Mouse (Mus musculus) embryonic facial prominence, embryonic 11.5 days (tissue): ENCODE results near the gene Trappc10. TPM values are rescaled to one million over a fixed set of nuclear protein-coding genes. Genes with fewer than 3 reads are reported as not detected.

ENCODE experiments used
- ATAC-seq: fragments of 200-750 bp; cut with Nextera tagmentation; replicated peaks from 2 replicates; pipeline ENCODE4 v1.8.0; 2017; ENCODE audit warnings: low read depth; ENCODE audit not compliant: insufficient number of reproducible peaks, low FRiP score, low TSS enrichment
- DNase-seq: peaks from one replicate; pipeline ENCODE4 v3.0.0-alpha.2; 2015; ENCODE audit warnings: low spot score
- H3K27ac ChIP-seq: fragments of 300-500 bp; sonication (generic); replicated peaks from 2 replicates; pipeline ENCODE4 v1.5.1; 2014; ENCODE audit warnings: mild to moderate bottlenecking, low read depth, low read length, control low read depth
- H3K27me3 ChIP-seq: fragments of 300-500 bp; sonication (generic); 2 replicates; pipeline ENCODE4 v1.6.1; 2014; ENCODE audit warnings: mild to moderate bottlenecking, low read length, moderate library complexity, mixed read lengths; ENCODE audit not compliant: control insufficient read depth, insufficient read depth
- H3K36me3 ChIP-seq: fragments of 300-500 bp; sonication (generic); replicated peaks from 2 replicates; pipeline ENCODE4 v1.6.1; 2014; ENCODE audit warnings: low read depth, mild to moderate bottlenecking, low read length, moderate library complexity, mixed read lengths; ENCODE audit not compliant: control insufficient read depth, insufficient read depth
- H3K4me1 ChIP-seq: fragments of 300-500 bp; sonication (generic); 2 replicates; pipeline ENCODE4 v1.6.1; 2014; ENCODE audit warnings: low read length, mixed read lengths; ENCODE audit not compliant: control insufficient read depth, insufficient read depth
- H3K4me2 ChIP-seq: fragments of 300-500 bp; sonication (generic); 2 replicates; pipeline ENCODE4 v1.6.1; 2014; ENCODE audit warnings: low read depth, mild to moderate bottlenecking, control low read depth, low read length, moderate library complexity
- H3K4me3 ChIP-seq: fragments of 300-500 bp; sonication (generic); 2 replicates; pipeline ENCODE4 v1.5.1; 2014; ENCODE audit warnings: low read depth, low read length, control low read depth
- H3K9ac ChIP-seq: fragments of 300-500 bp; sonication (generic); replicated peaks from 2 replicates; pipeline ENCODE4 v1.6.1; 2014; ENCODE audit warnings: mild to moderate bottlenecking, control low read depth, low read length
- H3K9me3 ChIP-seq: fragments of 300-500 bp; sonication (generic); replicated peaks from 2 replicates; pipeline ENCODE4 v1.6.1; 2016; ENCODE audit warnings: mild to moderate bottlenecking, low read length, inconsistent platforms, mixed read lengths; ENCODE audit not compliant: control insufficient read depth
- WGBS: fragments of 180-500 bp; shearing (Covaris S2); extraction: QIAGEN DNeasy Blood & Tissue Kit; methylation state at CpG from one replicate; pipeline ENCODE4 v1.1.7; 2014; 5-methylcytosine and 5-hydroxymethylcytosine counted together
- polyA plus RNA-seq: library from polyadenylated mRNA; unstranded; fragments of >200 nt; fragmentation: Nextera tagmentation; extraction: Ambion mirVana; gene quantifications from 2 replicates; pipeline ENCODE4 v1.2.1, GENCODE M21; 2014

Trappc10 gene
- polyA plus RNA-seq = 14.7 and 16.1 TPM in 2 replicates

GRCm38 (mm10) chr10:78244438-78245224 is at the start of gene Trappc10:
Gene Trappc10 (minus strand): TSS chr10:78244641.
- no peaks in the 10 kb centered on the region for H3K9me3 ChIP-seq
- H3K9ac ChIP-seq = peak within 1 kb of the TSS; percentile 79
- WGBS = under 1% methylated on average over 54 of the region's 74 CpGs
- DNase-seq (peak; percentile 87), ATAC-seq (peak; percentile 89)
- no peaks in the 10 kb centered on the region; the same call in 1 of the 2 replicates for H3K4me1 ChIP-seq
- peak within 1 kb of the TSS; percentile 96 for H3K4me2 ChIP-seq
- no peaks in the 10 kb centered on the region for H3K36me3 ChIP-seq
- H3K27me3 ChIP-seq = no peaks in the 10 kb centered on the region
- H3K27ac ChIP-seq = no peak within 1 kb of the TSS
- H3K4me3 ChIP-seq = peak within 1 kb of the TSS; percentile 92

DNA sequence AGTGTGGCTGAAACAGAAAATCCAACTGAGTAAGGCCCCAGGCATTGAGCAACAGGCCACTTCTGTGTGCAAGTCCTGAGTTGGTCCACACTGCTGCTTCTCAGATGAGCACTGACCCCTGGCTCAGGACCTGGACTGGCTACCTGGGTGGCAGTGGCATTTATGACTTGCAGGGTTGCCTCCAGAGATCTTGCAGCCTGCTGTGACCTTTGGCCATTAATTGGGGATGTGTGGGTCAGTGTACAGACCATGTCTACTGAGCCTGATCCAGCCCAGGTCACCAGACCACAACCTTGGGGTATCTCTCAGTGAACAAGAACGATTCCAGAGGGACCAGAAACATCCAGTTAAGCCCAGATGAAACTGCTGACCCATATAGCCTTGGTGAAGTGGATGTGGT is 49.1 kb upstream of the Trappc10 start:
- ATAC-seq (no peak), DNase-seq (no peak)
- H3K27ac ChIP-seq = no peak overlapping the region
- 68% methylated on average over 1 of the region's 1 CpGs for WGBS
- H3K27me3 ChIP-seq = no peaks in the 10 kb centered on the region
- no peak overlapping the region for H3K4me3 ChIP-seq
- H3K9me3 ChIP-seq = no peaks in the 10 kb centered on the region
- no peak overlapping the region for H3K4me2 ChIP-seq
- H3K9ac ChIP-seq = no peak overlapping the region
- no peaks in the 10 kb centered on the region for H3K36me3 ChIP-seq
- H3K4me1 ChIP-seq = no peaks in the 10 kb centered on the region

GRCm38 (mm10) chr10:78292381-78292780 is 47.9 kb upstream of the Trappc10 start:
- Histone ChIP-seq H3K27ac (no peak overlapping the region), H3K9me3 (no peaks in the 10 kb centered on the region), H3K4me2 (no peak overlapping the region), H3K4me3 (no peak overlapping the region), H3K36me3 (no peaks in the 10 kb centered on the region), H3K27me3 (no peaks in the 10 kb centered on the region), H3K4me1 (no peaks in the 10 kb centered on the region), H3K9ac (no peak overlapping the region)
- DNase-seq (no peak), ATAC-seq (no peak)
- WGBS = 91% methylated on average over 5 of the region's 5 CpGs

DNA sequence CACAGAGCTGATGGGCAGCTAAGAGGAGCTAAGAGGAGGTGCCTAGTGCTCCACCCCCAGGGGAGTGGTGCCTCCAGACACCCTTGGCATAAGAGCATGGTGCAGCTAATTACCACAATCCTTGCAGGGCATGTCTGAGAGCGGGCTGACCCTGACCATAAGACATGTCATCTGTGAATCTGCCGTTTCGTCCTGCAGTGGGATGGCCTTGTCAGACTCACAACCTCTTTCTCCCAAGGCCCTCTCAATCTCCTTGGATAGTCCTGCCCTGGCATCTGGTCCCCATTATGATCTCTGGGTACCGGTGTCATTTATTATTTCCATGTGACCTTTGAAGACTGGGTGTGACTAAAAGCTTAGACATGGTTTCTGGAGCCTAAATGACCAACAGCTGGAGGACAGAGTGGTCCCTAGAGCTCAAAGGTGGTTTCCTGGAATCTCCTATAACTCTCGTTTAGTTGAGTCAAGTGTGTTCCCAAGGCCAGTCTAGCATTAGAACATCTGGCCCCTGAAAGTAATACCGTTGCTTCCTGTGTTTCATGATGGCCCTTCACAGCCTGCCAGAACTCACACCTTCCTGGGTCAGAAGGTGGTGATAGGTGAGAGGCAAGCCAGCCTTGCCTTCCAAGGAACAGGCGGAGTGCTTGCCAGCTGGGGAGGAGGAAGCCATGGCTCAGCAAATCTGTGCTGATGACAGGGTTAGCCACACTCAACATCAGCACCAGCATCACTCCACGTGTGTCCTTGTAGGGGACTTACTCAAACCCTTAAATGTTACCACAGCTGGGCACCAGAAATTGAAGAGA is 46.5 kb upstream of the Trappc10 start:
- WGBS = 51% methylated on average over 8 of the region's 8 CpGs
- no peaks in the 10 kb centered on the region for H3K4me1 ChIP-seq
- DNase-seq (peak; percentile 69), ATAC-seq (no peak; the same call in 1 of the 2 replicates)
- no peak overlapping the region for H3K9ac ChIP-seq
- H3K36me3 ChIP-seq = no peaks in the 10 kb centered on the region; the same call in 1 of the 2 replicates
- no peak overlapping the region for H3K4me3 ChIP-seq
- H3K9me3 ChIP-seq = no peaks in the 10 kb centered on the region
- H3K27me3 ChIP-seq = no peaks in the 10 kb centered on the region
- H3K27ac ChIP-seq = no peak overlapping the region
- no peak overlapping the region for H3K4me2 ChIP-seq

- Histone ChIP-seq H3K9ac (no peak overlapping the region), H3K36me3 (no peaks in the 10 kb centered on the region; the same call in 1 of the 2 replicates), H3K9me3 (no peaks in the 10 kb centered on the region), H3K4me3 (no peak overlapping the region), H3K4me2 (no peak overlapping the region), H3K27me3 (no peaks in the 10 kb centered on the region), H3K27ac (no peak overlapping the region), H3K4me1 (no peaks in the 10 kb centered on the region)
- DNase-seq = no peak
- WGBS = 83% methylated on average over 4 of the region's 4 CpGs
- ATAC-seq = no peak
These were observed 44.5 kb upstream of the Trappc10 start for GRCm38 (mm10) chr10:78288896-78289295.

DNA sequence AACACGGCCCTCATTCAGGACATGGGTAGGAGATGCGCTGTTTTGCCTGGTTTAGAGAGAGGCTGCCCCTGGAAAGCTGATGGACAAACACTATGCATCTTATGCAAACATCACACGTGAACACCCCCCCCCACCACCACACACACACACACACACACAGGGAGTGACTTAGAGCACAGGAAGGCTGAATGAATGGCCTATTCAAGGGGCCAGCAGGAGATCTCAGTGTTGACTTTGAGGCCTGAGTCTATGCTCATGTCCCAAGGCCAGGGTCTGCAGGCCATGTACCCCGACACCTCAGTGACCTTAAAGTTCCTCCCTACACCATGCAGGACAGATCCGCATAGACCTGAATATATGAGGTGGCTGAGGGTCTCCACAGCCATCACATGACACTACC is 43.7 kb upstream of the Trappc10 start:
- H3K9ac ChIP-seq = no peak overlapping the region
- H3K27ac ChIP-seq = no peak overlapping the region
- H3K9me3 ChIP-seq = no peaks in the 10 kb centered on the region
- WGBS = 88% methylated on average over 5 of the region's 5 CpGs
- no peak for ATAC-seq
- H3K36me3 ChIP-seq = no peaks in the 10 kb centered on the region; the same call in 1 of the 2 replicates
- DNase-seq = no peak
- no peak overlapping the region for H3K4me3 ChIP-seq
- no peaks in the 10 kb centered on the region for H3K27me3 ChIP-seq
- H3K4me2 ChIP-seq = no peak overlapping the region
- H3K4me1 ChIP-seq = no peaks in the 10 kb centered on the region

DNA sequence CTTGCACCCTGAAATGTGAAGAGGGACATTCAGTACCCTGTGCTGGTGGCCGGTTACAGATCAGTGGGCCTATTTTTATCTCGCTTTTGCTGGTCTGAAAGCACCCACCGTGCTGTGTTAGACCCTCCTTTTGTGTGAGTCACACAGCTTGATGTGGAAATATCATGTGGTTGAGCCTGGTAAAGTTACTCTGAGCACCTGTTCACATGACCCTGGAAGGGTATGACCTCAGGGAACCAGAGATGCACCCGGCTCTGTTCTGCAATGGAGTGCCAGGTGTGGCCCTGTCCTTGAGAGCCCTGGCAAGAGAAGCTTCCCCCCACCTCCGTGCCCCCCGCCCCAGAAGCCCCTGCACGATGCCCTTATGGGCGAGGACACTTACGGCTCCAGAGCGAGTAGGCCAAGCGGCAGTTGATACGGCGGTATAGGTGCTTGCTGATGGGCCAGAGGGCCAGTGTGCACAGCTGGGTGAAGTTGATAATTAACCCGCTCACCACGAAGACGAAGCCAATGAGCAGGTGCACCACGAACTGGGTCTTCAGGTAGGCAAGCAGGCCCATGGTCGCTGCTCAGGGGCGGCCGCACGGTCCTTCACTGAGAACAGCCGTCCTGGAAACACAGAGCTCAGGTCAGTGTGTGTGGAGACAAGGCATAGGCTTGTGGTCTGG is 43.2 kb upstream of the Trappc10 start:
- Histone ChIP-seq H3K9ac (no peak overlapping the region), H3K27ac (no peak overlapping the region), H3K27me3 (no peaks in the 10 kb centered on the region), H3K4me3 (no peak overlapping the region), H3K4me2 (no peak overlapping the region), H3K36me3 (no peaks in the 10 kb centered on the region; the same call in 1 of the 2 replicates), H3K9me3 (no peaks in the 10 kb centered on the region), H3K4me1 (no peaks in the 10 kb centered on the region)
- no peak for ATAC-seq
- no peak for DNase-seq
- WGBS = 92% methylated on average over 22 of the region's 22 CpGs
